Mouse (Mus musculus) inflammation-experienced regulatory T-cells, adult 16 weeks (primary cell): ENCODE results near the gene Samd11. TPM values are rescaled to one million over a fixed set of nuclear protein-coding genes. Genes with fewer than 3 reads are reported as not detected.

Experiments used
- polyA plus RNA-seq: library from polyadenylated mRNA; unstranded; fragments of 100-300 nt; shearing (Covaris generic); gene quantifications from one replicate; pipeline ENCODE4 v1.2.1, GENCODE M21; 2017

Gene Samd11
- 5.8 TPM for polyA plus RNA-seq

GRCm38 (mm10) chr4:156255078-156255839 lies at the start of gene Samd11:
Gene Samd11, minus strand, starts transcription at chr4:156255657.

GRCm38 (mm10) chr4:156235808-156236533 lies 19.5 kb downstream of the Samd11 start, which contains the start of gene Noc2l:
Gene Noc2l, plus strand, starts transcription at chr4:156236010.

GRCm38 (mm10) chr4:156234701-156235213 lies 20.7 kb downstream of the Samd11 start, which contains the start of gene Plekhn1:
Gene Plekhn1, minus strand, starts transcription at chr4:156234857.

GRCm38 (mm10) chr4:156215649-156216048 lies 39.8 kb downstream of the Samd11 start, which contains the start of gene Perm1:
Gene Perm1, plus strand, starts transcription at chr4:156215868.

GRCm38 (mm10) chr4:156203001-156203412 lies 52.5 kb downstream of the Samd11 start, which contains the start of gene AW011738:
Gene AW011738, plus strand, starts transcription at chr4:156203304.

GRCm38 (mm10) chr4:156200623-156201475 lies 54.6 kb downstream of the Samd11 start, which contains the start of gene Isg15:
Gene Isg15, minus strand, starts transcription at chr4:156200818.

GRCm38 (mm10) chr4:156197131-156197828 lies 58.2 kb downstream of the Samd11 start, which contains the start of gene Agrn:
Gene Agrn, minus strand, starts transcription at chr4:156197488.

Other genes starting within 250 kb of the Samd11 start
- 1,006 TPM for gene Tnfrsf4, start 241.8 kb downstream of the Samd11 start, polyA plus RNA-seq
- 795 TPM for gene Tnfrsf18, start 229.5 kb downstream of the Samd11 start, polyA plus RNA-seq
- gene Ttll10, start 196.2 kb downstream of the Samd11 start, polyA plus RNA-seq, result 0.26 TPM
- 46.9 TPM for gene 9430015G10Rik, start 145.7 kb downstream of the Samd11 start, polyA plus RNA-seq
- 0.20 TPM for gene Rnf223, start 125.1 kb downstream of the Samd11 start, polyA plus RNA-seq
- gene Agrn, start 58.2 kb downstream of the Samd11 start, polyA plus RNA-seq, result 2.0 TPM
- 44.2 TPM for gene Isg15, start 54.8 kb downstream of the Samd11 start, polyA plus RNA-seq
- gene AW011738, start 52.4 kb downstream of the Samd11 start, polyA plus RNA-seq, result 31.8 TPM
- gene Perm1, start 39.8 kb downstream of the Samd11 start, polyA plus RNA-seq, result 2.2 TPM
- gene Plekhn1, start 20.8 kb downstream of the Samd11 start, polyA plus RNA-seq, result 8.3 TPM
- gene Noc2l, start 19.6 kb downstream of the Samd11 start, polyA plus RNA-seq, result 21.2 TPM
- gene Vmn2r-ps159, start 75.4 kb upstream of the Samd11 start, polyA plus RNA-seq, result not detected